Mouse (Mus musculus) kidney, adult 18-20 months (tissue): Measurements from ENCODE around the gene Gpc4.

Source experiments
- DNase-seq: peaks from one replicate; pipeline ENCODE4 v3.0.0; 2021

Gene Gpc4

DNA sequence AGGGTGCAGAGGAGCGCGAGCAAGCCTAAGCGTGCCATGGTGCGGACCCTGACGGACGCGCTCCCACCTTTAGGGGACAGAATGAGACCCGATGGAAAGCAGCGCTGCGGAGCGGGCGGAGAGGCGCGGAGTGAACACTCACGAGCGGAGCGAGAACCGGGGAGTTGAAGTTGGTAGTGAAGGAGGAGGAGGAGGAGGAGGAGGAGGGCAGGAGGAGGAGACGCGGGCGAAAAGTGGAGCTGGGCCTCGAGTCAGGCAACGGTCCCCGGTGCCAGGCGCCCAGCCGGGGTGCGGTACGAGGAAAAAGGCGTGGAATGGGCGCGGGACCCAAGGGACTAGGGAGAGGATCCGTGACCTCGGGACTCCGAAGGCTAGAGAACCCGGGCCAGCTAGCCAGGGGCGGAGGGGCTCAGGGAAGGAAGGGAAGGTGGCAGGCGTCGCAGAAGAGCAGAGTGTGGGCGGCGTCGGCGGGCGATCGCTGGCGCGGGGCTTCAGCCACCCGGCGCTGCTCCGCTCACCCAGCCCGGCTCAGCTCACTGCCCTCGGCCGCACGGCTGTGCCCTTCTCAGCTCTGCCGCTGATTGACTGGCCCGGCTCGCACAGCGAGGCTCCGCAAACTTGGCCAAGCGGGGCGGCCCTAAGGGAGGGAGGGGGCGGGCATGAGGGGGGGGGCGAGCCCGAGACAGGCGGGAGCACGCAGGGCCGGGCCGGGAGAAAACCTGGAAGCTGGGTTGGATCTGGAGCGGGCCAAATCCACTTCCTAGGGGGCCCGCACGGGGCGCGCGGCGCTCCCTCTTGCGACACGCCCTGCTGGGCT is at the start of gene Gpc4:
Gpc4 (minus strand) TSS at position 515 of the 817 bp plus-strand sequence.
- DNase-seq = peak; percentile 77

DNA sequence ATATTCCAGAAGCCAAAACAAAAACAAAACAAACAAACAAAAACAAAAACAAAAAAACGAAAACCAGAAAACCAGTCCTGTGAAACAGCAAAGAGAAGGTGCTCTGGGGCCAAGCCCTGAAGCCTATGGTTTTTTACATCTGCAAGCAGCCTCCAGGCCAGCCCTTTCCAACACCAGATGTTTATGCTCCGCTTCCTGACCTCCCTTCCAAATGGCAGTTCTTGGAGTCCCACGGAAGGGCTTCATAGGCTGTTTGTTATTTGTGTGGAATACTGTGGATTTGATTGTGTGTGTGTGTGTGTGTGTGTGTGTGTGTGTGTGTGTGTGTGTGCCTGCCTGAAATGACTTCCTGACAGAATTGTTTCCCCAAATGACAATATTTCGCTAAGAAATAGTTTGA is 47.8 kb upstream of the Gpc4 start:
- no peak for DNase-seq

DNA sequence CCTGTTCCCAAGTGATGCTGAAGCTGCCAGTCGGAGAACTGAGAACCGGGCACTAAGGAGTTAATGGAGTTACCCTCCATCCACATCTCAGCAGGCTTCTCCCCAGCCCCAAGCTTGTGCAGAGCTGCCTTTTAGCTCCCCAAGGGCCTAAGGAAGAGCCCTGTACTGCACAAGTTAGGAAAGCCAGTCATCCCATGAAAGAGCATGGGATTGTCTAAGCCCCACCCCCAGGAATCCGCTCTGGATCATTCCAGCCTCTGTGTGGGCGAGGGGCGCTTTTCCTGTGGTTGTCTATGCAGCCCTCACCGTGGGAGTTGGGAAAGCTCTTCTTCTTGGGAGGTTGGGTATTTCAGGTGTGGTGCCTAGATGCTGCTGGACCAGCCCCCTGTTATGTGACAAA is 34.8 kb upstream of the Gpc4 start:
- DNase-seq = no peak

DNA sequence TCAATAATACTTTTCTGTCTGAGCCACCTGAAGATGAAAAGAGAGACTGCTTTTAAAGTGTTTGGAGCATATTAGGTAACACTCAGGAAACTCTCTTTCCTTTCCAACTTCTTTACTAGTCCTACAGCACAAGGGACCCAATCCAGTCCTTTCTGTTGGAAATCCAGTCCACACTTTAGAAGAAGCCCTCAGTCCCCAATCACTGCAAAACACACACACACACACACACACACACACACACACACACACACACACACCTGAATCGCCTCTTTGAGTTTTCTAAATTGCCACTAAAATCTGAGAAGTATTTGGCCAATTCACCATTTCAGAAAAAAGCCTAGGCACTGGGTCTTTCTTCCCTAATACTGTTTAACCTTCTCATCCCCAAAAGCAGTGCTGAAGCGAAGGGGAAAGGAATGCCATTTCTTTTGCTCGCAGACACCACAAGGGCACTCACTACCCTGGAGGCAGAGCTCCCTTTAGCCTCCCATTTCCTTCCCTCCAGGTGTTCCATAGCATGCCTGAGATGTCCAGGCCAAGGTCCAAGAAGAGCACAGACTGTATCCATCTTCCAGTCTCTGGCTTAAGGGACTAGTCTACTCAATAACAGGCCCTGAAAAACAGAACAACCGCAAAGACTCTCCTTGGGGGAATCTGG is 28.4 kb upstream of the Gpc4 start:
- no peak for DNase-seq

DNA sequence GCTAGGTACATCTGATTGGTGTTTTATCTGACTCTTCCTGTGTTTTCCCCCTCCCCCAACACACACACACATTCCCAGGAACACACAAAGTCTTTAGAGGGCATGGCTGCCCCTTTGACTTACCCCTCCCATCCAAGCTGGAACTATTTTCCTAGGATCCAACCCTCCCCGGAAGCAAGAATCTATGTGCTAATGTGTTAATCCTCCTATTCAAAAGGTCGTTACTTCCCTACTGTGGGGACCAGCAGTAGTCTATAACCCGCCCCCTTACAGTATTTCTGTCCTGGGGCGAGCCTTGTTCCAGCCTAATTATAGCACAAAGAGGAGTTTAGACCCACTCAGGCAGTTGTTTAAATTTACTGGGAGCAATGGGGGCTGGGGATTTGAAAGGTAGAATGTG is 24.0 kb upstream of the Gpc4 start:
- DNase-seq = no peak

DNA sequence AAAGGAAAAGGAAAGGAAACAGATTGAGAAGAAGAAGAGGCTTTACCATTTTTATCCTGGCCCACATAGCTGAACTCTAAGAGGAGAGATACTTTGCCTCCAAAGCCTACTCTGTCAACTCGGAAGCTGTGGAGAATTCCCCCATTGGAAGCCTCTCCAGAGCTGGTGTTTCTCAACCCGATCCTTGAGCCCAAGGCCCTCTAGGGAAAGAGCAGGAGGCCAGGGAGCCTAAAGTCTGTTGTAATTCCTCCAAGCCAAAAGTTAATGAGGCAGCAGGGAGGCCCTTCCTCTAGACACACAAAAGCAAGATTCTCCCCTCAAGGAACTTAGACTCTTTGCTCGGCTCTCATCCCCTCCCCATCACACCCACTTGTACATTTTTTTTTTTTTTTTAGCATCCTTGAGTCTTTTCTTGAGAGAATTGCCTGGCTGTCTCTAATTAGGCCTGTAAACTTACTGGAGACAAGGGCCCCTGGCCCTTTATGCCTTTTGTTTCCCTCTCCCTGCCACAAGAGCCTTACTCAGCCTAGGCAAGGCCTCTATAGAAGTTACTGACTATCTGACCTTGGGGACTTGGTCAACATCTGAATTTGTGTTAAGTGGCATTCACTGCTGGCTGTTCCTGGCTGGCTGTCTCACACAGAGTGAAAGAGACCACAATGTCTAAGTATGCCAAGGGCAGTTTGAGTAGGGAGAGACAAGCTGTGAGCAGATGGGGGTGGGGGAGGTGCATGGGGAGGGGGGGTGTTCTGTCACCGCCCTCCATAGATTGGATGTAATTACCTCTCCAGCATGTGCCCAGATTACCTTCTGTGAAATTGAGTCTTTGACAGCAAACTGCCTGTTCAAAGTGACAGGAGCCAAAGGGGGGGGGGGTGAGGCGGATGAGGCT is 18.7 kb upstream of the Gpc4 start:
- DNase-seq = no peak

DNA sequence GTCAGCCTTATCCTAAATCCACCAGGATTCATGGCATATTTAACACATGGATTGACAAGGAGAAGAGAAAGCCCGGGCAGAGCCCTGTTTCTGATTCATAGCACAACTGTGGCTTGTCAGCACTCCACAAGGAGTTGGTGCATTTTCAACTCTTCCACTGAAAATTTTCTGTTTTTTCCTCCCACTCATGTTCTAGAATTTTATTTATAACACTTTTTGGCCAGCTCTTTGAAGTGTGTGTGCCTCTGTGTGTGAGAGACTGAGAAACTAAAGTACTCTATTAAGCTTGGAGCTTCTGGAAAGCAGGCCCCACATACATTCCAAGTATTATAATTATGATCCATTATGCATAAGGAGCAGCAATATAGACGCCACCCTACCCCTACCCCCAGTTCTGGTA is 16.3 kb upstream of the Gpc4 start:
- DNase-seq = no peak

DNA sequence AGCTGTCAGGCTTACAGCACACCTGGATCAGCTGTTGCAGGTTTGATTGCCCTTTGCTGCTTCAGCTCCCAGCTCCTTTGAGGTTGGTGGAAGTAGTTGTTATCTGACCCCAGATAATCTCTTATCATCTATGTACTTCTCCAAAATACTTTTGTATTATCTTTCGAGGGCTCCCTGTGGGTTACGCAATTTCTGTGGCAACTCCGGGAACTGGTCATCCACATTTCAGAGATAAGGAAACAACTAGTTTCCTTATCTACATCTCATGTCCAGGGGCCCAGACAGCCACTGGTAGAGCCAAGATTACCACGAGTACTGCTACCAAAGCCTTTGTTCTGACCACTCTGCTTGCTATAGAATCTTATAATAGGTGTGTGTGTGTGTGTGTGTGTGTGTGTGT is 12.0 kb upstream of the Gpc4 start:
- no peak for DNase-seq

DNA sequence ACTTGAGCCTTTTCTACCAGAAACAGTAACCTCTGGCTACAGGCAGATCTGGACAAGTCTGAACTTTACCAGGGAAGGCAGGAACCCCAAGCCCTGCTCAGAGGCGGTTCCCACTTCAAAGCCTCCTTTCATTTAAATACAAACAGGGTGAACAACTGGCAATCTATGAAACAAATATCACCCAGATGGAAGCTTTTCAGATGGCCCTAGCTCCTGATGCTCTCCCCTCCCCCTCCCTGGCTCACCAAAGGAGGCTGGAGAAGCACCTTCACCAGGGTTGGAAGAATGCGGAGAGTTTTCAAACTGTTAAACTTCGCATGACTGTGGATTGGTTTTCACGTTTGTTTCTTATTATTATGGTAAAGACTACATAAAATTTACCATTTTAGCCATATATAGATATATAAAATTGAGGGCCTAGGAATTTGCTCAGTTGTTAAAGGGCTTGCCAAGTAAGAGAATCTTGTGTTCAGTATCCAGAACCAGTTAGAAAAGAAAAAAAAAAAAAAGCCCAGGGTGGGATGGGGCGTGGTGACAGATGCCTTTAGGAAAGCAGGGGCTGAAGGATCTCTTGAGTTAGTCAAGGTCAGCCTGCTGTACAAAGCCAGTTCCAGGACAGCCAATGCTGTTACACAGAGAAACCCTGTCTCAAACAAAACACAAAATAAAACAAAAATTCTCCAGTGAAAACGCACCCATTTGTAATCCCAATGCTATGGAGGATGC is 2.6 kb upstream of the Gpc4 start:
- DNase-seq = no peak

DNA sequence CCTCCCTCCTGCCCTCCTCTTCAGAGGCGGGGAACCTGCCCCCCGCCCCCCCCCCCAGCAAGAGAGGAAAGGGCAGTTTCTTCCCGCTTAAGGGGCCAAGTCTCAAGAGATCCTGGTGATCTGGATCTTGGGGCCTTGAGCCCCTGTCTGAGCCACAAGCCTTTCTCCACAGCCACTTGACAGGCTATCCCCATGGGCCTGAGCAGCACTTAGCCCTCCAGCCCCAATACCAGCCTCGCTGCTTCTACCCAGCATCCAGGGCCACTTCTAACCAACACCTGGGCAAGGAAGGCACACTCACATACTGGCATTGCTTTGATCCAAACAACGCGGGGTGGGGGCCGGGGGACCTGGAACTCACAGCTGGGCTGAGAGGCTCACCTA is 495 bp upstream of the Gpc4 start:
- no peak for DNase-seq

DNA sequence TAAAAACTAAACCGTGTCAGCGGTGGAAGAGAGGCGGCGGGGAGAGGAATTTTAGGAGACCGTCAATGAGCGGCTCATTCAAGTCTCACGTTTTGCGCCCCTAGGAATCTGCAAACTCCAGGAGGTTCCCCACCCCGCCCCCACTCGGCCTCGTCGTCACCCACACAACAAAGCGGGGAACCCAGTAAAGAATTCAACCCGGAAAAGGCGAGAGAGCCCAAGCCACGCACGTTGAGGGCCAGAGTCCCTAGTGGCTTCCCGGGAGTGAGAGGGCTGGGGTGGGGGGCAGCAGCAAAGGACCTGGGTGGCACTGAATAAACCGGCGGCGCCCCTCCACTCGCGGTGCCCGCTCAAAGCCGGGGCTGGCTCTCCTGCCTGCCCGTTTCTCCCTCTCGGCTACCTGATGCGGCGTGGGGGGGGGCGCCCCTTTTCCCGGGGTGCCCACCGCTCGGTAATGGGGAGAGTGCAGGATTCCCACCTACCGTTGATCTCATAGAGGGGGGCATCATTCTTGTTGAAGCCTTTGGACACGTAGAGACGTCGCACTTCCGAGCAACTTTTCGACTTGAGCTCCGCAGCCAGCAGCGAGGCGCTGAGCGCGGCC is 816 bp downstream of the Gpc4 start:
- peak; percentile 37 for DNase-seq

DNA sequence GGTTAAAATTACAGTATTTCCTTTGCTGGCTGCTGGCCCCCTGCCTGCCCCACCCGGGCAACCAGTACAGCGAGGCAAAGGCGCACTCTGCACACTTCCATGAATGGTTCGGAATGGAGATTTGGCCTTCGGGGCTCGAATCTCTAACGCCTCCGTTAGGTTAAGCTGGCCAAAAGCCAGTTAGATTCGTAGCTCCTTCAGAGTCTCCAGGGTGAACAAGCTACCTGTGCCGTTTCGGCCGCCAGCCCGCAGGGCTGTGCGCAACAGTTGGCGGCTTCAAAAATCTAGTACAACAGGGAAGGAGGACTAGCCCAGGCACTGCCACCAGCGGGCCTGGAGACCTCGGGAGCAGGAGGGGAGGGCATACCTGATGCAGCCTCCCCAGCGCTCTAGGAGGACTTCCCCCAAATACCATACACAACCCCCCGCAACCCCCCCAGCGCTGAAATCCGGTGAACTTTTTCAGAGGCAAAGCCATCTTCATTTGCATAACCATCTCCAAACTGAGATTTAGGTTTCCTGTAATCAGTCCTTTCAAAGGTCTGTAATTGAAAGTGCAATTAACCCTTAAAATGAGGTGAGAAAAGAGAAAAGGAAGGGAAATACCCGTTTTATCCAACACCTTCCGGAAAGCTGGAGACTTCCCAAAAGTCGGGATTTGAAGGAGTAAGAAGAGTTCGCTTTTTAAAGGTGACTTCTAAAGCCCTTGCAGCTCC is 1.5 kb downstream of the Gpc4 start:
- DNase-seq = peak; percentile 41

DNA sequence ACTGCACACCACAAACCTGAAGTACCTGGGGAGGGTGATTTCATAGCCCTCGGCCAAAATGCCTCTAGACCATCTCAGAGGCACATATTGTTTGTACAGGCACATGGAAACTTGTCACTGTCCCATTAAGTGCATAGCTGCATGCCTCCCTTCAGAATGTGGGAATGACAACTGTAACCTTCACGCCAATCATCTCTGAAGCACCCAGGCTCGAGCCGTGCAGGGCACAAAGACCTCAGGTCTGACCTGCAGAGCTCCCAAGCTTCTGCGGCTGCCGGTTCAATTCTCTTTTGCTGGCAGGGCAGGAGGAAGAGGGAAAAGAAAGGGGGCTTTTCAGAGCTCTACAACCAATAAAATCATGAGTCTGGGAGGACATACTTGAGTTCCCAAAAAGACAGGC is 2.3 kb downstream of the Gpc4 start:
- no peak for DNase-seq

DNA sequence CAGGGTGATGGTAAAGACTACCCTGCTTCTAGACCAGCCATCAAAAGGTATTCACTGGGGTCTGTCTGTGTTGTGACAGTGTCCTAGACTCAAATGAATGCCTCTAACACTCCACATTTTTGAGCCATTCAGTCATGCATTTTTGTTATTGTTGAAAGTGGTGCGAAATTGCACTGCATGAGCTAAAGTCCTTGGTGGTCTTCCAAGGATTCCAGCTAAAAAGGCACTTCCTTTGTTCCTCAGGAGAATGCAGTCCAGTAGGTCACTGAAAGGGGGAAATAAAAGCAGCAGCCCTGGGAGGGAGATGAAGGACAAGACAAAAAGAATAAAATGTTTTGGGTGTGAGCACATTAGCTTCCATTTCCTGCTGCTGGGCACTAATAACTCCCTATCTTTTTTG is 2.8 kb downstream of the Gpc4 start:
- no peak for DNase-seq

DNA sequence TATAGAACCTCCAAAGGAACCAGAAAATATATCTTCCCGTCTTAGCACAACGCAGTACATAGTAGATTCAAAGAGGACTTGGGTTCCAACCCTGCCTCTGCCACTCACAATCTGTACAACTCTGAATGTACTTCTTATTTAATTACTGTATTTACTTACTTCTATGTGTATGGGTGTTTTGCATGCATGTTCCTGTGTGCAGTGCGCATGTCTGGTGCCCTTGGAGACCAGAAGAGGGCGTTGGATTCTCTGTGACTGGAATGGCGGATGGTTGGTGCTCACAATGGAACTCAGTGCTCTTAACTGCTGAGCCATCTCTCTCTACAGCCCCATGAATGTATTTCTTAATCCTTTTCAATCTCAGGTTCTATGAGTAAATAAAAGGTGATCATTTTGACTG is 5.4 kb downstream of the Gpc4 start:
- DNase-seq = no peak

DNA sequence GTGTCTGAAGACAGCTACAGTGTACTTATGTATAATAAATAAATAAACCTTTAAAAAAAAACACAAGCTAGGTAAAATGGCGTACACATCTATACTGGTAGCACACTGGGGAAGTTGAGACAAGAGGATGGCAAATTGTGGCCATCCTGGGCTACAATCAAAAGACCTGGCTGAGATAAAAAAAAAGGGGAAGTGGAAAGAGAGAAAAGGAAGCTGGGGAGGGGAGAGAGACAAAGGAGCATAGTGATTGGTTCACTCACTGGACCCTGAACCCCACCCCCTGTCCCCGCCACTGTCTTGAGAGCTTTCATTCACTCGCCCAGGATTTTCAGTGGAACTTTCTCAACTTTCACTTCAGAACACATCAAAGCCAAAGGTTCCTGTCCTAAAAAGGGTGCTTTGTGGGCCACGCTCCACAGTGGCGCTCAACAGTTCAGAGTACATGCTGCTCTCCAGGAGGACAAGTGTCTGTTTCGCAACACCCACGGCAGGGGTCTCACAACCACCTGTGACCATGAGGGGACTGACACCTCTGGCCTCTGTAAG is 9.6 kb downstream of the Gpc4 start:
- DNase-seq = no peak

DNA sequence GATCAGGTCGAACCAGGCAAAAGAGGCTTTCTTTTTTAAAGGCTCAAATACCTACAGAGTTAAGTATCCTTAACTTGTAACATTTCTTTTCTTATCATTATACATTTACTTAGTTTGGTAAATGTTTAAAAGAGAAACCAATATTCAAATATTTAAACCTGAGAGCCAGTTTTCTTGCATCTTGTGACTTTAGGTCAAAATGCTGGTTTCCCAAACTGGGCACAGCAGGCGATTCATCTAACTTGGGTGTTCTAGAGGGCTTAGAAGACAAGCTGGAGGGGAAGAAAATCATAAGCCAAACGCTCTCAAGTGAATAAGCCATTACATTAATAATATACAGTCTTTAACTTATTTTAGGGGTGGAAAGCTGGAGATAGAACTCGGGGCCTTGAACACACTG is 10.2 kb downstream of the Gpc4 start:
- no peak for DNase-seq

DNA sequence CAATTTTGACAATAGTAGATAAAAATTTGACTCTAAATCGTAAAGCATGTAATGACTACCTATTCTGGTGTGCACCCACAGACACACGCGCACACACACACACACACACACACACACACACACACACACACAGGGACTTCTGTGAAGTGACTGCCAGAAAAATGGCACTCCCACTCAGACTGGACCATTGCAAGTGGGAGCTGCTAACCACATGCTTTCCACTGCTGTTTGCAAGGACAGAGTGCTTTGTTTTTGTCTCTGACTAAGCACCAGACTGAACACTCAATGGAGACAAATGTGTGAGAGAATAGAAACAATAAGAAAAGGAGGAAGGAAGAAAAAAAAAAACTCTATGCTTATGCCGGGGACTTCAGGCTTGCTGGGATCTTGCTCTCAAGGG is 11.6 kb downstream of the Gpc4 start:
- no peak for DNase-seq

DNA sequence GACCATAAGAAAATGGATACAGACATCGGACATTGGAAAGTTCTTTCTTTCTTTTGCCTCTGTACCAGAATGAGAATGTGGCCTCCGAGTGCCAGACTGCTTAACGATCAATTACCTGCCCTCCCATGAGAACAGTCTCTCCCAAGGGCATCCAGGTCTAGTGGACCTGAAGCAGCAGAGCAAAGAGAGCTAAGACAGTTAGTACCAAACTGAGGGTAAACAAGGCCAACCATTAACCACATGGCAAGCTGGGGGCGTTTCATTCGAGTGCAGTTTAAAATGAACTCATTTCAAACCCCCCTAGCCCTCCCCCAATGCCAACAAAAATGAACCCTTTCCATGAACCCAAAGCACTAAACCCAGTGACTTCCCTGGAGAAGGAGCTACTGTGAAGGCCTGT is 12.1 kb downstream of the Gpc4 start:
- no peak for DNase-seq

DNA sequence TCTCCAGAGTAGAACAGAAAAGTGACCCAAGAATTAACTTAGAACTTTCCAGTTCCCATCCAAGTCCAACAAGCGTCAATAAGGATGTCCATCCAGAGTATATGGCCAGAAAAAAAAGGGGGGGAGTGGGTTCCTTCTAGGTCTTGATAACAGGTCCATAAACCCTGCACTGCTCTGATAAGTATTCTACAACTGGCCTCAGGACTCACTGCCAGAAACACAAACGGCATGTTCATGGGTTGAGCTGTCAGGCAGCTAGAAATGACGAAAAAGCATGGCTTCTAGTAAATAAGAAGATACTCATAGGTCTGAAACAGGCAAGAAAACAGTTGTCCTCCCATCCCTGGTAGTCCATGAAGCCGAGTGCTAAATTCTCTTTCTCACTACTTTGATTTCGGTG is 13.5 kb downstream of the Gpc4 start:
- no peak for DNase-seq

DNA sequence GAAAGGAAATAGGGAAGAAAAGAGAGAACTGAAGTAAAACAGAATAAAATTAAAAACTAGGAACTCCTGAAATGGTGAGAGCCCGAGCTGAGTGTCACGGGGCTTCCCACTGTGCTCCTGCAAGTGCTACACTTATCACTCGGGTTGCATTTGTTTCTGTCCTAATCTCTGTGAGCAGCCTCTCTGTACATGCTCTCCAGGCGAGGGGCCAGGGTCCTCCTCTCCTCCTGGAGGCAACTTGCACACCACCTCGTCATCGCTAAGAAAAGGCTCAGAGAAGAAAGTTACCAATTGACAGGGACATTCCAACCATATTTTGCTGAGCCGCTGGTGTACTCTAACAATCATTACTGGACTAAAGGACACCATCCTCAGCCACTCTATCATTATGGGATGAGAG is 14.0 kb downstream of the Gpc4 start:
- no peak for DNase-seq

DNA sequence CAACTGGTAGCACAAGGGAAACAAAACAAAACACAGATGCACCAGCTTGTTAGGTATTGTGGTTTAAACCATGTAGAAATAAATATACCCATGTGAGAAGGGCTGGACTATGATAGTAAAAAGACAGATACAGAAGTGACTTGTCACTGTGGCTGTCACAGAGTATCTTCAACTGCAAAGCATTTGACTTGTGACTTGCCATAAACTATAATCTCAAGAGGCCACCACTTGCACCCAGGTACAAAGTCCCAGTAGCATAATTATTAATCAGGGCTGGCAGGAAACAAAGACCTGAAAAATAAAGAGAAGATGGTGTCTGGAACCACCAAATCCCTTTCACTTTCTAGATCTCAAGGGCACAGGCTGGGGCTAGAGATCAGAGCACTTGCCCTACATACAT is 19.5 kb downstream of the Gpc4 start:
- no peak for DNase-seq
